Mouse (Mus musculus) ES-Bruce4 (cell line): Measurements from ENCODE around the gene Cep85l. TPM values are rescaled to one million over a fixed set of nuclear protein-coding genes. Genes with fewer than 3 reads are reported as not detected.

Source experiments
- H3K27ac ChIP-seq: 2 replicates; pipeline ENCODE4 v1.5.1; 2012; ENCODE audit warnings: low read length, inconsistent platforms; ENCODE audit not compliant: insufficient read depth
- H3K27me3 ChIP-seq: 2 replicates; pipeline ENCODE4 v1.6.1; 2012; ENCODE audit warnings: mild to moderate bottlenecking, low read length, inconsistent platforms; ENCODE audit not compliant: control insufficient read depth, poor library complexity, insufficient read depth, severe bottlenecking
- H3K36me3 ChIP-seq: 2 replicates; pipeline ENCODE4 v1.6.1; 2012; ENCODE audit warnings: inconsistent platforms, mild to moderate bottlenecking, low read length, moderate library complexity; ENCODE audit not compliant: control insufficient read depth, poor library complexity, insufficient read depth, severe bottlenecking
- H3K4me1 ChIP-seq: one replicate; pipeline ENCODE4 v1.8.1; 2011; ENCODE audit warnings: low read length; ENCODE audit not compliant: control insufficient read depth, insufficient read depth
- H3K4me3 ChIP-seq: 2 replicates; pipeline ENCODE4 v1.5.1; 2011; ENCODE audit warnings: low read depth, mild to moderate bottlenecking, low read length
- H3K9ac ChIP-seq: 2 replicates; pipeline ENCODE4 v1.6.1; 2012; ENCODE audit warnings: low read depth, mild to moderate bottlenecking, inconsistent platforms; ENCODE audit not compliant: poor library complexity, severe bottlenecking
- H3K9me3 ChIP-seq: replicated peaks from 2 replicates; pipeline ENCODE4 v1.6.1; 2012; ENCODE audit warnings: mild to moderate bottlenecking, low read length, inconsistent platforms; ENCODE audit not compliant: control insufficient read depth, poor library complexity, insufficient read depth, severe bottlenecking
- CTCF ChIP-seq: IDR thresholded peaks from one replicate; pipeline ENCODE4 v1.8.1; 2011; ENCODE audit warnings: low read depth, low read length
- EP300 ChIP-seq: IDR thresholded peaks from 2 replicates; pipeline ENCODE4 v1.6.1; 2011; ENCODE audit warnings: low read depth, low read length; ENCODE audit not compliant: insufficient read depth
- POLR2A ChIP-seq: IDR thresholded peaks from one replicate; pipeline ENCODE4 v1.8.1; 2011; ENCODE audit warnings: low read length; ENCODE audit not compliant: insufficient read depth
- polyA plus RNA-seq: library from polyadenylated mRNA; stranded (reverse); fragments of >200 nt; gene quantifications from 2 replicates; pipeline ENCODE4 v1.2.4, GENCODE M21; 2011; ENCODE audit warnings: low read depth; ENCODE audit not compliant: missing spikeins, insufficient read depth, insufficient read length

Gene Cep85l
- polyA plus RNA-seq, 1 experiment: 5.0 TPM

- Histone ChIP-seq H3K4me3 (no peak overlapping the region), H3K27ac (no peak overlapping the region), H3K9me3 (no peaks in the 10 kb centered on the region), H3K36me3 (no peaks in the 10 kb centered on the region), H3K4me1 (no peaks in the 10 kb centered on the region), H3K9ac (no peak overlapping the region), H3K27me3 (peaks cover 1% of the 10 kb centered on the region; the same call in 1 of the 2 replicates)
- TF ChIP-seq CTCF: no peak
- no peak for TF ChIP-seq POLR2A
- TF ChIP-seq EP300: no peak
These were observed 5.7 kb upstream of the Cep85l start for GRCm38 (mm10) chr10:53385438-53385837.

GRCm38 (mm10) chr10:53384896-53385295 is 5.1 kb upstream of the Cep85l start:
- no peak for TF ChIP-seq EP300
- H3K9me3 ChIP-seq: no peaks in the 10 kb centered on the region
- no peaks in the 10 kb centered on the region for H3K4me1 ChIP-seq
- no peaks in the 10 kb centered on the region for H3K36me3 ChIP-seq
- no peak overlapping the region for H3K9ac ChIP-seq
- H3K4me3 ChIP-seq: no peak overlapping the region
- H3K27me3 ChIP-seq: peaks cover 1% of the 10 kb centered on the region; the same call in 1 of the 2 replicates
- no peak overlapping the region for H3K27ac ChIP-seq

GRCm38 (mm10) chr10:53382696-53383365 is 3.1 kb upstream of the Cep85l start:
- H3K9me3 ChIP-seq: no peaks in the 10 kb centered on the region
- H3K4me3 ChIP-seq: no peak overlapping the region
- H3K4me1 ChIP-seq: no peaks in the 10 kb centered on the region
- H3K9ac ChIP-seq: no peak overlapping the region
- H3K27me3 ChIP-seq: peaks cover 1% of the 10 kb centered on the region; the same call in 1 of the 2 replicates
- H3K36me3 ChIP-seq: no peaks in the 10 kb centered on the region
- no peak for TF ChIP-seq POLR2A
- TF ChIP-seq EP300: no peak
- no peak for TF ChIP-seq CTCF
- no peak overlapping the region for H3K27ac ChIP-seq

- no peaks in the 10 kb centered on the region for H3K36me3 ChIP-seq
- peak overlapping the region; percentile 90 for H3K4me3 ChIP-seq
- H3K27ac ChIP-seq: no peak overlapping the region
- peak overlapping the region; percentile 97 for H3K9ac ChIP-seq
- no peaks in the 10 kb centered on the region for H3K9me3 ChIP-seq
- H3K4me1 ChIP-seq: no peaks in the 10 kb centered on the region
- H3K27me3 ChIP-seq: peaks cover 1% of the 10 kb centered on the region
- no peak for TF ChIP-seq EP300
- TF ChIP-seq POLR2A: no peak
- TF ChIP-seq CTCF: no peak
These were observed 602 bp downstream of the Cep85l start for GRCm38 (mm10) chr10:53378981-53379708.

GRCm38 (mm10) chr10:53378296-53378695 is 1.5 kb downstream of the Cep85l start:
- H3K27ac ChIP-seq: no peak overlapping the region
- no peaks in the 10 kb centered on the region for H3K9me3 ChIP-seq
- H3K9ac ChIP-seq: no peak overlapping the region
- no peak for TF ChIP-seq CTCF
- TF ChIP-seq EP300: no peak
- TF ChIP-seq POLR2A: no peak
- H3K4me1 ChIP-seq: no peaks in the 10 kb centered on the region
- H3K4me3 ChIP-seq: no peak overlapping the region
- H3K36me3 ChIP-seq: no peaks in the 10 kb centered on the region
- H3K27me3 ChIP-seq: peaks cover 1% of the 10 kb centered on the region

- Histone ChIP-seq H3K27ac (no peak overlapping the region), H3K4me1 (no peaks in the 10 kb centered on the region), H3K9ac (no peak overlapping the region), H3K4me3 (no peak overlapping the region), H3K36me3 (no peaks in the 10 kb centered on the region), H3K9me3 (no peaks in the 10 kb centered on the region), H3K27me3 (peaks cover 1% of the 10 kb centered on the region)
- TF ChIP-seq POLR2A: no peak
- TF ChIP-seq CTCF: no peak
- TF ChIP-seq EP300: no peak
These were observed 2.7 kb downstream of the Cep85l start for GRCm38 (mm10) chr10:53377096-53377495.
